Mouse (Mus musculus): ENCODE measurements at regions not wholly inside any gene's neighbourhood (a gene's known extent, or its start where the extent isn't known, plus 50 kb on each side); places are given as distances from the start of the nearest gene placed in this dataset.

DNA sequence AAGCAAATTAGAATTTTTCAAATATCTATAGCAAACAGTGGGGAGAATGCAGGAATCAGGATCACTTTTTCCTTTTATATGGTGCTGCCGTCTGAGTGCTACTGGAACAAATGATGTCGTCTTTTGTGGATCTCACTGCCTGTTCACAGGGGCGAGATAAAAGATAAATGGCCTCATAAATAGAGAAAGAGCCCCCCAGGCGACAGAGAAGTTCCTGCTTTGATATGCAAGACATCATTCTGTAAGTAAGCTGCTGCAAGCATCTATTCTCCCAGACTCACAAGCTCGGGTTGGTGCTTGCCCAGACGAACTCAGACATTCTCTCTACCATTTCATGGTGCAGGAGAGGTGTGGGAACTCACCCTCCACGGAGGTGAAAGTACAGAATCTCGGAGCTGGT, 377.6 kb upstream of the Cdh4 start:
- TF ChIP-seq CTCF (IDR thresholded peaks at IDR 0.05; ENCODE audit: low read depth) (no peak), EP300 (optimal IDR thresholded peaks at IDR 0.05) (no peak)
